Mouse (Mus musculus) spleen, postnatal 10 days (tissue): ENCODE data around the gene Tgfbi.

Experiments used
- DNase-seq, 2 experiments: peaks; one replicate each; pipeline ENCODE4 v3.0.0; 2021 to 2022; ENCODE audit warnings: low spot score in 2 of 2

The Tgfbi gene

GRCm38 (mm10) chr13:56634920-56635319, 25.6 kb downstream of the Tgfbi start:
- DNase-seq: no peak

GRCm38 (mm10) chr13:56637027-56637426, 27.7 kb downstream of the Tgfbi start:
- DNase-seq: no peak

GRCm38 (mm10) chr13:56641746-56642145, 32.4 kb downstream of the Tgfbi start:
- DNase-seq: peak in 1 of 2 experiments; percentile 40

GRCm38 (mm10) chr13:56644031-56644430, 34.7 kb downstream of the Tgfbi start:
- DNase-seq: no peak

- no peak for DNase-seq
Observed at GRCm38 (mm10) chr13:56645744-56646143, 36.4 kb downstream of the Tgfbi start.

- no peak for DNase-seq
Observed at GRCm38 (mm10) chr13:56647597-56648405, 38.5 kb downstream of the Tgfbi start.

- no peak for DNase-seq
Observed at GRCm38 (mm10) chr13:56650020-56650419, 40.7 kb downstream of the Tgfbi start.

GRCm38 (mm10) chr13:56652381-56652780, 43.1 kb downstream of the Tgfbi start:
- no peak for DNase-seq

- DNase-seq: no peak
Observed at GRCm38 (mm10) chr13:56654176-56654575, 44.9 kb downstream of the Tgfbi start.

- peak; percentile 29 to 82 for DNase-seq
Observed at GRCm38 (mm10) chr13:56657946-56658512, 48.7 kb downstream of the Tgfbi start.

- no peak for DNase-seq
Observed at GRCm38 (mm10) chr13:56658931-56659330, 49.6 kb downstream of the Tgfbi start.

GRCm38 (mm10) chr13:56661914-56662621, 52.7 kb downstream of the Tgfbi start:
- DNase-seq: no peak

- DNase-seq: no peak
Observed at GRCm38 (mm10) chr13:56664256-56665170, 55.2 kb downstream of the Tgfbi start.

- no peak for DNase-seq
Observed at GRCm38 (mm10) chr13:56671206-56671605, 61.9 kb downstream of the Tgfbi start.

GRCm38 (mm10) chr13:56677731-56678130, 68.4 kb downstream of the Tgfbi start:
- no peak for DNase-seq

- no peak for DNase-seq
Observed at GRCm38 (mm10) chr13:56678188-56678787, 69.0 kb downstream of the Tgfbi start.

- DNase-seq: no peak
Observed at GRCm38 (mm10) chr13:56678826-56679504, 69.6 kb downstream of the Tgfbi start.

GRCm38 (mm10) chr13:56681924-56682323, 72.6 kb downstream of the Tgfbi start:
- no peak for DNase-seq

GRCm38 (mm10) chr13:56682326-56682725, 73.0 kb downstream of the Tgfbi start:
- no peak for DNase-seq

GRCm38 (mm10) chr13:56683306-56683705, 74.0 kb downstream of the Tgfbi start:
- DNase-seq: no peak
